Mouse (Mus musculus) liver, embryonic 14.5 days (tissue): Measurements from ENCODE around the gene Hopx.

Source experiments
- CTCF ChIP-seq: IDR thresholded peaks from 2 replicates; pipeline ENCODE4 v1.5.1; 2016; ENCODE audit warnings: antibody characterized with exemption, low read depth, control low read depth
- EP300 ChIP-seq: IDR thresholded peaks from 2 replicates; pipeline ENCODE4 v1.6.1; 2016; ENCODE audit warnings: antibody characterized with exemption, low read depth

DNA sequence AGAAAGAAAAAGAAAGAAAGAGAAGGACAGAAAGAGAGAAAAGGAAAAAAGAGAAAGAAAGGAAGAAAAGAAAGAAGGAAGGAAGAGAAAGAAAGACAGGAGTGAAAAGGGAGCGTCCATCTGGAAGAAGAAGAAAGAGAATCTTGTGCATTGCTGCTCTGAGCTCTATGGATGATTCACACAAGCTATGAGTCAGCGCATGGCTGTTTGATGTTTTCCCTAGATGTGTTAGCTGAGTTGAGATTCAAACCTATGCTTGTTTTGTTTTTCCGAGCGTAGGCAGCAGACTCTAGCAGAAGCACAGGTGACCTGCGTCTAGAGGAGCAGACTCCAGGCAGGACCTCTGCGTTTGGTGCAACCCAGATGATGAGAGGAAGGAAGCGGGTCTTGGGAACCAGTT lies 32.2 kb downstream of the Hopx start:
- TF ChIP-seq EP300 (no peak), CTCF (no peak)
